Mouse (Mus musculus) cerebellum, adult 2 months (tissue): Measurements from ENCODE around the gene Utp11.

ENCODE experiments used
- CTCF ChIP-seq: fragments of 200-500 bp; IDR thresholded peaks from 2 replicates; pipeline ENCODE4 v1.5.1; 2011; ENCODE audit warnings: low read depth, mild to moderate bottlenecking, control low read depth, low read length, moderate library complexity, borderline replicate concordance; ENCODE audit not compliant: insufficient read depth
- POLR2A ChIP-seq: fragments of 200-500 bp; IDR thresholded peaks from 2 replicates; pipeline ENCODE4 v1.6.1; 2011; ENCODE audit warnings: low read length, control low read depth, borderline replicate concordance; ENCODE audit not compliant: insufficient read depth

GRCm38 (mm10) chr4:124712618-124713017 is 19.2 kb upstream of the Utp11 start:
- TF ChIP-seq CTCF (no peak), POLR2A (no peak)
